Mouse (Mus musculus): Measurements from ENCODE around the gene Smim24.

- TF ChIP-seq CTCF (IDR thresholded peaks at IDR 0.05; ENCODE audit: low read depth) (no peak), EP300 (IDR thresholded peaks at IDR 0.05; ENCODE audit: low read depth) (no peak)
These were observed 2.2 kb upstream of the Smim24 start for GRCm38 (mm10) chr10:81390678-81390965.

Data from liver, postnatal 0 days (tissue).